Mouse (Mus musculus) liver, embryonic 14.5 days (tissue): Measurements from ENCODE around the gene Gja5. TPM values are rescaled to one million over a fixed set of nuclear protein-coding genes. Genes with fewer than 3 reads are reported as not detected.

Experiments
- ATAC-seq: fragments of 200-750 bp; cut with Nextera tagmentation; 2 replicates; pipeline ENCODE4 v1.8.0; 2017; ENCODE audit warnings: moderate number of reproducible peaks, mild to moderate bottlenecking, moderate library complexity; ENCODE audit not compliant: insufficient read depth
- DNase-seq, 3 experiments: peaks; one replicate each; pipeline ENCODE4 v3.0.0-alpha.2; 2012 to 2013; ENCODE audit warnings: low read depth in 3 of 3, low spot score in 3 of 3
- H3K27ac ChIP-seq: fragments of 300-500 bp; sonication (generic); 2 replicates; pipeline ENCODE4 v1.5.1; 2014; ENCODE audit warnings: moderate library complexity, mild to moderate bottlenecking, control low read depth, inconsistent platforms
- H3K27me3 ChIP-seq: fragments of 300-500 bp; sonication (generic); 2 replicates; pipeline ENCODE4 v1.6.1; 2014; ENCODE audit warnings: mild to moderate bottlenecking, low read length, moderate library complexity; ENCODE audit not compliant: control insufficient read depth, insufficient read depth
- H3K36me3 ChIP-seq: fragments of 300-500 bp; sonication (generic); replicated peaks from 2 replicates; pipeline ENCODE4 v1.6.1; 2014; ENCODE audit warnings: low read depth; ENCODE audit not compliant: control insufficient read depth, insufficient read depth
- H3K4me1 ChIP-seq, 2 experiments: fragments of 200-500 bp in 1 of 2; fragments of 300-500 bp in 1 of 2; sonication (generic) in 1 of 2; replicated peaks; 2 replicates each; pipeline ENCODE4 v1.6.1; 2012 to 2014; ENCODE audit warnings: antibody characterized with exemption in 1 of 2, inconsistent platforms in 1 of 2, low read length in 1 of 2; ENCODE audit not compliant: control insufficient read depth in 2 of 2, insufficient read depth in 2 of 2
- H3K4me2 ChIP-seq: fragments of 300-500 bp; sonication (generic); 2 replicates; pipeline ENCODE4 v1.6.1; 2014; ENCODE audit warnings: low read depth, mild to moderate bottlenecking, control low read depth, moderate library complexity
- H3K4me3 ChIP-seq, 2 experiments: fragments of 200-500 bp in 1 of 2; fragments of 300-500 bp in 1 of 2; sonication (generic) in 1 of 2; 2 replicates each; pipeline ENCODE4 v1.5.1; 2012 to 2014; ENCODE audit warnings: low read depth in 2 of 2, low read length in 2 of 2, mild to moderate bottlenecking in 2 of 2, control low read depth in 1 of 2, inconsistent platforms in 1 of 2, moderate library complexity in 1 of 2; ENCODE audit not compliant: insufficient read depth in 1 of 2
- H3K9ac ChIP-seq: fragments of 300-500 bp; sonication (generic); replicated peaks from 2 replicates; pipeline ENCODE4 v1.6.1; 2014; ENCODE audit warnings: mild to moderate bottlenecking, control low read depth, moderate library complexity
- H3K9me3 ChIP-seq: fragments of 300-500 bp; sonication (generic); 2 replicates; pipeline ENCODE4 v1.6.1; 2016; ENCODE audit warnings: low read length, mixed read lengths; ENCODE audit not compliant: control insufficient read depth
- CTCF ChIP-seq: IDR thresholded peaks from 2 replicates; pipeline ENCODE4 v1.5.1; 2016; ENCODE audit warnings: antibody characterized with exemption, low read depth, control low read depth
- EP300 ChIP-seq: IDR thresholded peaks from 2 replicates; pipeline ENCODE4 v1.6.1; 2016; ENCODE audit warnings: antibody characterized with exemption, low read depth
- WGBS: fragments of 180-500 bp; shearing (Covaris S2); extraction: QIAGEN DNeasy Blood & Tissue Kit; methylation state at CpG from one replicate; pipeline ENCODE4 v1.1.7; 2014; ENCODE audit not compliant: insufficient replicate concordance; 5-methylcytosine and 5-hydroxymethylcytosine counted together
- polyA plus RNA-seq, 2 experiments: library from polyadenylated mRNA; depleted of rRNA in 1 of 2; stranded (reverse) in 1 of 2; unstranded in 1 of 2; fragments of >200 nt; fragmentation: Nextera tagmentation in 1 of 2; extraction: Ambion mirVana in 1 of 2; gene quantifications; 2 replicates each; pipeline versions ENCODE4 v1.2.1 to v1.2.3; 2012 to 2014

Gja5 gene
- polyA plus RNA-seq, 2 experiments, result 0.58 to 1.5 TPM

- H3K4me3 ChIP-seq, result no peak overlapping the region
- 70% methylated on average over 7 of the region's 7 CpGs for WGBS
- no peaks in the 10 kb centered on the region for H3K9me3 ChIP-seq
- H3K36me3 ChIP-seq, result no peaks in the 10 kb centered on the region
- no peak overlapping the region for H3K27ac ChIP-seq
- no peaks in the 10 kb centered on the region for H3K27me3 ChIP-seq
- no peak overlapping the region for H3K9ac ChIP-seq
- no peak for DNase-seq
- H3K4me1 ChIP-seq, result no peaks in the 10 kb centered on the region
- no peak for ATAC-seq
- no peak for TF ChIP-seq EP300
- no peak for TF ChIP-seq CTCF
- no peak overlapping the region for H3K4me2 ChIP-seq
Observed at GRCm38 (mm10) chr3:96974467-96974866, 70.0 kb downstream of the Gja5 start.

GRCm38 (mm10) chr3:96975628-96976027, 71.1 kb downstream of the Gja5 start:
- TF ChIP-seq CTCF (no peak), EP300 (no peak)
- no peaks in the 10 kb centered on the region for H3K36me3 ChIP-seq
- no peaks in the 10 kb centered on the region for H3K4me1 ChIP-seq
- no peak overlapping the region for H3K4me2 ChIP-seq
- ATAC-seq (no peak), DNase-seq (no peak)
- no peak overlapping the region for H3K27ac ChIP-seq
- H3K4me3 ChIP-seq, result no peak overlapping the region
- H3K9ac ChIP-seq, result no peak overlapping the region
- H3K9me3 ChIP-seq, result no peaks in the 10 kb centered on the region
- WGBS, result 68% methylated on average over 10 of the region's 10 CpGs
- H3K27me3 ChIP-seq, result no peaks in the 10 kb centered on the region

- Histone ChIP-seq H3K27ac (no peak overlapping the region), H3K27me3 (no peaks in the 10 kb centered on the region), H3K4me2 (no peak overlapping the region), H3K36me3 (no peaks in the 10 kb centered on the region), H3K4me3 (no peak overlapping the region), H3K4me1 (no peaks in the 10 kb centered on the region), H3K9me3 (no peaks in the 10 kb centered on the region), H3K9ac (no peak overlapping the region)
- 34% methylated on average over 2 of the region's 2 CpGs for WGBS
- DNase-seq, result no peak
- no peak for ATAC-seq
- TF ChIP-seq CTCF, result no peak
- TF ChIP-seq EP300, result no peak
Observed at GRCm38 (mm10) chr3:96977507-96977906, 73.0 kb downstream of the Gja5 start.

- Histone ChIP-seq H3K27me3 (no peaks in the 10 kb centered on the region), H3K9ac (no peak overlapping the region), H3K4me3 (no peak overlapping the region), H3K4me1 (no peaks in the 10 kb centered on the region), H3K27ac (no peak overlapping the region), H3K36me3 (no peaks in the 10 kb centered on the region), H3K4me2 (no peak overlapping the region), H3K9me3 (no peaks in the 10 kb centered on the region)
- WGBS, result 55% methylated on average over 6 of the region's 6 CpGs
- TF ChIP-seq EP300 (no peak), CTCF (no peak)
- no peak for ATAC-seq
- DNase-seq, result no peak
Observed at GRCm38 (mm10) chr3:96978469-96978868, 74.0 kb downstream of the Gja5 start.

- Histone ChIP-seq H3K4me2 (no peak overlapping the region), H3K9me3 (no peaks in the 10 kb centered on the region), H3K36me3 (no peaks in the 10 kb centered on the region), H3K9ac (no peak overlapping the region), H3K27me3 (no peaks in the 10 kb centered on the region), H3K4me3 (no peak overlapping the region), H3K27ac (no peak overlapping the region), H3K4me1 (no peaks in the 10 kb centered on the region)
- no peak for ATAC-seq
- TF ChIP-seq EP300 (no peak), CTCF (no peak)
- WGBS, result 57% methylated on average over 3 of the region's 3 CpGs
- DNase-seq, result no peak
Observed at GRCm38 (mm10) chr3:96979020-96979419, 74.5 kb downstream of the Gja5 start.
